Mouse (Mus musculus): ENCODE measurements around the gene Ehd3. TPM values are rescaled to one million over a fixed set of nuclear protein-coding genes. Genes with fewer than 3 reads are reported as not detected.

Ehd3 gene
- polyA plus RNA-seq, 1 experiment: 1.9 TPM

DNA sequence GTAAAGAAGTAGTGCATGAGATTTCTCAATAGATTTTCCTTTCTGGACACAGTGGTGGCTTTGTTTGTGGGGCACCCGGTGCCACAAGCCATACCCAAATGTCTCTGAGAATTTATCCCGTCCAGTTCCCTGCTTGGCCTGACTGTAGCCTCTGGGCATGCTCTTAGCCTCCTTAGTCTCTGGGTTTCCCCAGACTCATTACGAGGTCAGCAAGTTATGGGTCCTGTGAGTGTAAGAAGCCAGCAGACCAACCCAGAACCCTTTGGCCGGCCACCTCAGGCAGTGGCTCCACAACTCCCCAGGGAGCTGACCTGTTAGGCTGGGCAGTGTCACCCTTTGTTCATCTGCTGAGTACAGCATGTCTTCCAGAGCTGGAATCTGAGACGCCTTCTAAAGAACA lies 7.6 kb downstream of the Ehd3 start:
- H3K27me3 ChIP-seq (ENCODE audit: control insufficient read depth, insufficient read depth, low read length, poor library complexity, severe bottlenecking): no peaks in the 10 kb centered on the region
- no peak overlapping the region for H3K4me3 ChIP-seq (ENCODE audit: low read depth, low read length)
- no peak overlapping the region for H3K27ac ChIP-seq (ENCODE audit: insufficient read depth, low read length)
- no peak for TF ChIP-seq CTCF (IDR thresholded peaks at IDR 0.05; ENCODE audit: low read depth, low read length)
- TF ChIP-seq EP300 (IDR thresholded peaks at IDR 0.05; ENCODE audit: insufficient read depth, low read depth, low read length): no peak
- TF ChIP-seq POLR2A (IDR thresholded peaks at IDR 0.05; ENCODE audit: insufficient read depth, low read length): no peak
- H3K36me3 ChIP-seq (ENCODE audit: control insufficient read depth, insufficient read depth, low read length, poor library complexity, severe bottlenecking): no peaks in the 10 kb centered on the region
- no peak overlapping the region for H3K9ac ChIP-seq (ENCODE audit: low read depth, poor library complexity, severe bottlenecking)
- H3K9me3 ChIP-seq (replicated peaks; ENCODE audit: control insufficient read depth, insufficient read depth, low read length, poor library complexity, severe bottlenecking): no peaks in the 10 kb centered on the region
- H3K4me1 ChIP-seq (ENCODE audit: control insufficient read depth, insufficient read depth, low read length): no peaks in the 10 kb centered on the region

GRCm38 (mm10) chr17:73813031-73813660 lies 9.2 kb downstream of the Ehd3 start:
- Histone ChIP-seq H3K4me3 (ENCODE audit: low read depth, low read length) (no peak overlapping the region), H3K4me1 (ENCODE audit: control insufficient read depth, insufficient read depth, low read length) (no peaks in the 10 kb centered on the region), H3K36me3 (ENCODE audit: control insufficient read depth, insufficient read depth, low read length, poor library complexity, severe bottlenecking) (no peaks in the 10 kb centered on the region), H3K9me3 (replicated peaks; ENCODE audit: control insufficient read depth, insufficient read depth, low read length, poor library complexity, severe bottlenecking) (no peaks in the 10 kb centered on the region), H3K27ac (ENCODE audit: insufficient read depth, low read length) (no peak overlapping the region), H3K9ac (ENCODE audit: low read depth, poor library complexity, severe bottlenecking) (no peak overlapping the region), H3K27me3 (ENCODE audit: control insufficient read depth, insufficient read depth, low read length, poor library complexity, severe bottlenecking) (no peaks in the 10 kb centered on the region)
- TF ChIP-seq POLR2A (IDR thresholded peaks at IDR 0.05; ENCODE audit: insufficient read depth, low read length) (no peak), CTCF (IDR thresholded peaks at IDR 0.05; ENCODE audit: low read depth, low read length) (no peak), EP300 (IDR thresholded peaks at IDR 0.05; ENCODE audit: insufficient read depth, low read depth, low read length) (no peak)

DNA sequence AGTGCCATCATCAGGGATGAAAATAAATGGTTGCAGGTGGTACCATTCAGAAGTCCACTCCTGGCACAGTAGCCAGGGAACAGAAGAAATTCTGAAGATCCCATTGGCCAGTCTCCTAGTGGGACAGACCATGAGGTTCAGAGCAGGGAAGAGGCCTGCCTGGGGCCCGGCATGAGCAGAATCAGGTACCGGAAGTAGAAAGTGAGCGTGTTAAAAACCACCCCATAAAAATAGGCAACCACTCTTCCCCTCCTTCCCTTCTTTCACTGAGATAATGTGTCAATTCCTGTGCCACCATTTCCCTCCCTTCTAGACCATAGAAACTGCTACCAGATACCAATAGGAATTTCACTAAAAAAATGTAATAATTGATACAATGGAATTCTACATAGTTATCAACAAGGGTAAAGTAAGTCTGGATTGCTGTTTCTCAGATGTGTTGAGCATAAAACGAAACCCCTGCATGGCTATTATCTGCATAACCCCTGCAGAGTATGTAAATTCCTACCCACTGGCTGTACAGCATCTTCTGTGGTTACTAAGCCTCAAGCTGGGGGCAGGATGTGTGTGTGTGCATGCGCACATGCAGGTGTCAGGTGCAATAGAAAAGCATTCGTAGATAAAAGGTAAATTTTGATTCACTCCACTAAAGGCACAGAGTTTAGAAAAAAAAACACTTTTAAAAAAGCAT lies 10.7 kb downstream of the Ehd3 start:
- no peaks in the 10 kb centered on the region for H3K4me1 ChIP-seq (ENCODE audit: control insufficient read depth, insufficient read depth, low read length)
- no peaks in the 10 kb centered on the region for H3K9me3 ChIP-seq (replicated peaks; ENCODE audit: control insufficient read depth, insufficient read depth, low read length, poor library complexity, severe bottlenecking)
- no peaks in the 10 kb centered on the region for H3K27me3 ChIP-seq (ENCODE audit: control insufficient read depth, insufficient read depth, low read length, poor library complexity, severe bottlenecking)
- no peak overlapping the region for H3K27ac ChIP-seq (ENCODE audit: insufficient read depth, low read length)
- H3K9ac ChIP-seq (ENCODE audit: low read depth, poor library complexity, severe bottlenecking): no peak overlapping the region
- TF ChIP-seq POLR2A (IDR thresholded peaks at IDR 0.05; ENCODE audit: insufficient read depth, low read length) (no peak), EP300 (IDR thresholded peaks at IDR 0.05; ENCODE audit: insufficient read depth, low read depth, low read length) (no peak)
- H3K4me3 ChIP-seq (ENCODE audit: low read depth, low read length): no peak overlapping the region
- H3K36me3 ChIP-seq (ENCODE audit: control insufficient read depth, insufficient read depth, low read length, poor library complexity, severe bottlenecking): no peaks in the 10 kb centered on the region

- no peaks in the 10 kb centered on the region for H3K9me3 ChIP-seq (replicated peaks; ENCODE audit: control insufficient read depth, insufficient read depth, low read length, poor library complexity, severe bottlenecking)
- H3K27me3 ChIP-seq (ENCODE audit: control insufficient read depth, insufficient read depth, low read length, poor library complexity, severe bottlenecking): no peaks in the 10 kb centered on the region
- no peak overlapping the region for H3K27ac ChIP-seq (ENCODE audit: insufficient read depth, low read length)
- no peak overlapping the region for H3K9ac ChIP-seq (ENCODE audit: low read depth, poor library complexity, severe bottlenecking)
- no peaks in the 10 kb centered on the region for H3K4me1 ChIP-seq (ENCODE audit: control insufficient read depth, insufficient read depth, low read length)
- H3K4me3 ChIP-seq (ENCODE audit: low read depth, low read length): no peak overlapping the region
- no peaks in the 10 kb centered on the region for H3K36me3 ChIP-seq (ENCODE audit: control insufficient read depth, insufficient read depth, low read length, poor library complexity, severe bottlenecking)
- TF ChIP-seq EP300 (IDR thresholded peaks at IDR 0.05; ENCODE audit: insufficient read depth, low read depth, low read length): no peak
- no peak for TF ChIP-seq CTCF (IDR thresholded peaks at IDR 0.05; ENCODE audit: low read depth, low read length)
- no peak for TF ChIP-seq POLR2A (IDR thresholded peaks at IDR 0.05; ENCODE audit: insufficient read depth, low read length)
Measured at GRCm38 (mm10) chr17:73817697-73818380, 13.9 kb downstream of the Ehd3 start.

DNA sequence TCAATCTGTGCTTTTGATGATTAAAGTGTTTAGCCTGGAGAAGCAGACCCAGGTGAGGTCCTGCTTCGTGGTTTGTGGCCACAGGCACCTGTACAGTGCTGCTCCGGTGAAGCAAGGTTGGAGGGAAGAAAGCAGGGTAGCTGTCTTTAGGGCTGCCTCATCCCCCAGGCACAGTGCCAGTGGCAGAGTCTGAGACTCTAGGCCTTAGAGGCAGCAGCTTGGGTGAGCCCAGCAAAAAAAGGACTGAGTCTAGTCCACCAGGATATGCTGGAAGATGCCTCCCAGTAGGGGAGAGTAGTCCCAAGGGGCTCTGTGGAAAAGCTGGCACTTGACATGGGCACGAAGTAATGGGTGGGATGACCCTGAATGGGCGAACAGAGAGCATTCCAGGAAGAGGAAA lies 15.0 kb downstream of the Ehd3 start:
- no peak overlapping the region for H3K9ac ChIP-seq (ENCODE audit: low read depth, poor library complexity, severe bottlenecking)
- no peaks in the 10 kb centered on the region for H3K27me3 ChIP-seq (ENCODE audit: control insufficient read depth, insufficient read depth, low read length, poor library complexity, severe bottlenecking)
- H3K4me3 ChIP-seq (ENCODE audit: low read depth, low read length): no peak overlapping the region
- no peaks in the 10 kb centered on the region for H3K36me3 ChIP-seq (ENCODE audit: control insufficient read depth, insufficient read depth, low read length, poor library complexity, severe bottlenecking)
- no peaks in the 10 kb centered on the region for H3K4me1 ChIP-seq (ENCODE audit: control insufficient read depth, insufficient read depth, low read length)
- no peak overlapping the region for H3K27ac ChIP-seq (ENCODE audit: insufficient read depth, low read length)
- no peaks in the 10 kb centered on the region for H3K9me3 ChIP-seq (replicated peaks; ENCODE audit: control insufficient read depth, insufficient read depth, low read length, poor library complexity, severe bottlenecking)
- no peak for TF ChIP-seq EP300 (IDR thresholded peaks at IDR 0.05; ENCODE audit: insufficient read depth, low read depth, low read length)
- TF ChIP-seq POLR2A (IDR thresholded peaks at IDR 0.05; ENCODE audit: insufficient read depth, low read length): no peak
- TF ChIP-seq CTCF (IDR thresholded peaks at IDR 0.05; ENCODE audit: low read depth, low read length): no peak

GRCm38 (mm10) chr17:73820726-73821125 lies 16.8 kb downstream of the Ehd3 start:
- Histone ChIP-seq H3K36me3 (ENCODE audit: control insufficient read depth, insufficient read depth, low read length, poor library complexity, severe bottlenecking) (no peaks in the 10 kb centered on the region), H3K27ac (ENCODE audit: insufficient read depth, low read length) (no peak overlapping the region), H3K9me3 (replicated peaks; ENCODE audit: control insufficient read depth, insufficient read depth, low read length, poor library complexity, severe bottlenecking) (no peaks in the 10 kb centered on the region), H3K4me3 (ENCODE audit: low read depth, low read length) (no peak overlapping the region), H3K9ac (ENCODE audit: low read depth, poor library complexity, severe bottlenecking) (no peak overlapping the region), H3K27me3 (ENCODE audit: control insufficient read depth, insufficient read depth, low read length, poor library complexity, severe bottlenecking) (no peaks in the 10 kb centered on the region), H3K4me1 (ENCODE audit: control insufficient read depth, insufficient read depth, low read length) (no peaks in the 10 kb centered on the region)
- TF ChIP-seq EP300 (IDR thresholded peaks at IDR 0.05; ENCODE audit: insufficient read depth, low read depth, low read length): no peak
